Mouse (Mus musculus): Measurements from ENCODE around the gene Itga3. TPM values are rescaled to one million over a fixed set of nuclear protein-coding genes. Genes with fewer than 3 reads are reported as not detected.

Gene Itga3
- polyA plus RNA-seq, 1 experiment from 2014 or later = 26.1 TPM

GRCm38 (mm10) chr11:95119990-95120632 is 43.5 kb upstream of the Itga3 start, which contains the start of gene Dlx3:
Dlx3 (plus strand) TSS chr11:95120119.
- peak; percentile 48 for DNase-seq (ENCODE audit: low spot score)
- H3K36me3 ChIP-seq (ENCODE audit: insufficient read depth, low read length) = no peaks in the 10 kb centered on the region
- no peak for ATAC-seq (replicated peaks; ENCODE audit: low FRiP score, low read depth)
- peak within 1 kb of the TSS; percentile 34 for H3K4me3 ChIP-seq (replicated peaks; ENCODE audit: low read depth, low read length)
- H3K27me3 ChIP-seq (ENCODE audit: insufficient read depth, low read length) = peaks cover 49% of the 10 kb centered on the region
- H3K4me2 ChIP-seq (ENCODE audit: low read length) = peak within 1 kb of the TSS; percentile 65
- WGBS = 1% methylated on average over 55 of the region's 55 CpGs
- H3K4me1 ChIP-seq (replicated peaks; ENCODE audit: insufficient read depth, low read length) = peaks cover 12% of the 10 kb centered on the region; the same call in 1 of the 2 replicates
- no peak for TF ChIP-seq CTCF (IDR thresholded peaks at IDR 0.05; ENCODE audit: low read depth)
- no peak within 1 kb of the TSS for H3K27ac ChIP-seq
- H3K9me3 ChIP-seq (replicated peaks; ENCODE audit: low read length) = no peaks in the 10 kb centered on the region
- no peak within 1 kb of the TSS for H3K9ac ChIP-seq (ENCODE audit: low read depth, low read length)

DNA sequence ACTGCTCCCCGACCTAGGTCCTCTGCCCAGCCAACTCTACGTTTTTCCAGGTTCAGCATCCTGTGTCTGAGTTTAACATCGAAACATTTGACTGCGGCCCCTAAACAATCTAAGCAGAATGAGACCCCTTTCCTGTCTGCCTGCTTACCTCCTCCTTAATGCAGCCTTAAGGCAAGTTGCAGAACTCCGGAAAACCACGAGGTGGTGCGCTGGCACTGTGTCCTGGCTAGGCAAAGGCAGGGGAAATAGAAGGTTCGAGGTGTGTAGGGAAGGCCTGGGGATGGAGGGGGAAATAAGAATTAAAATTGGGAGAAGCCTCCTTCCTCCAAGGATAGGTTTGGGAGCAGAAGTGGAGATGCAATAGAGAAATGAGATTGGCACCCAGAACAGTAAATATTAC is 41.9 kb upstream of the Itga3 start:
- peak; percentile 85 for DNase-seq (ENCODE audit: low spot score)
- Histone ChIP-seq H3K4me2 (ENCODE audit: low read length) (no peak overlapping the region), H3K4me3 (replicated peaks; ENCODE audit: low read depth, low read length) (no peak overlapping the region), H3K27ac (no peak overlapping the region), H3K9me3 (replicated peaks; ENCODE audit: low read length) (no peaks in the 10 kb centered on the region), H3K27me3 (ENCODE audit: insufficient read depth, low read length) (peaks cover 41% of the 10 kb centered on the region), H3K9ac (ENCODE audit: low read depth, low read length) (no peak overlapping the region), H3K36me3 (ENCODE audit: insufficient read depth, low read length) (no peaks in the 10 kb centered on the region), H3K4me1 (replicated peaks; ENCODE audit: insufficient read depth, low read length) (peaks cover 12% of the 10 kb centered on the region; the same call in 1 of the 2 replicates)
- WGBS = 3% methylated on average over 8 of the region's 8 CpGs
- no peak for ATAC-seq (replicated peaks; ENCODE audit: low FRiP score, low read depth)
- TF ChIP-seq CTCF (IDR thresholded peaks at IDR 0.05; ENCODE audit: low read depth) = peak; percentile 96

- 2% methylated on average over 6 of the region's 6 CpGs for WGBS
- no peak overlapping the region for H3K4me3 ChIP-seq (replicated peaks; ENCODE audit: low read depth, low read length)
- H3K36me3 ChIP-seq (ENCODE audit: insufficient read depth, low read length) = no peaks in the 10 kb centered on the region
- DNase-seq (ENCODE audit: low spot score) (peak; percentile 96), ATAC-seq (replicated peaks; ENCODE audit: low FRiP score, low read depth) (peak; percentile 77)
- peak; percentile 100 for TF ChIP-seq CTCF (IDR thresholded peaks at IDR 0.05; ENCODE audit: low read depth)
- no peak overlapping the region for H3K4me2 ChIP-seq (ENCODE audit: low read length)
- no peak overlapping the region for H3K27ac ChIP-seq
- H3K9ac ChIP-seq (ENCODE audit: low read depth, low read length) = no peak overlapping the region
- H3K9me3 ChIP-seq (replicated peaks; ENCODE audit: low read length) = no peaks in the 10 kb centered on the region
- H3K27me3 ChIP-seq (ENCODE audit: insufficient read depth, low read length) = peaks cover 26% of the 10 kb centered on the region
- peaks cover 12% of the 10 kb centered on the region; the same call in 1 of the 2 replicates for H3K4me1 ChIP-seq (replicated peaks; ENCODE audit: insufficient read depth, low read length)
These were observed 40.4 kb upstream of the Itga3 start for GRCm38 (mm10) chr11:95117030-95117429.

- WGBS = 74% methylated on average over 7 of the region's 7 CpGs
- no peak for TF ChIP-seq CTCF (IDR thresholded peaks at IDR 0.05; ENCODE audit: low read depth)
- no peak overlapping the region for H3K27ac ChIP-seq
- H3K27me3 ChIP-seq (ENCODE audit: insufficient read depth, low read length) = no peaks in the 10 kb centered on the region
- no peak for DNase-seq (ENCODE audit: low spot score)
- no peak overlapping the region for H3K4me3 ChIP-seq (replicated peaks; ENCODE audit: low read depth, low read length)
- no peaks in the 10 kb centered on the region for H3K9me3 ChIP-seq (replicated peaks; ENCODE audit: low read length)
- no peaks in the 10 kb centered on the region for H3K36me3 ChIP-seq (ENCODE audit: insufficient read depth, low read length)
- no peak for ATAC-seq (replicated peaks; ENCODE audit: low FRiP score, low read depth)
- H3K9ac ChIP-seq (ENCODE audit: low read depth, low read length) = no peak overlapping the region
- no peak overlapping the region for H3K4me2 ChIP-seq (ENCODE audit: low read length)
- H3K4me1 ChIP-seq (replicated peaks; ENCODE audit: insufficient read depth, low read length) = peaks cover 9% of the 10 kb centered on the region
These were observed 33.5 kb upstream of the Itga3 start for GRCm38 (mm10) chr11:95110081-95110480.

DNA sequence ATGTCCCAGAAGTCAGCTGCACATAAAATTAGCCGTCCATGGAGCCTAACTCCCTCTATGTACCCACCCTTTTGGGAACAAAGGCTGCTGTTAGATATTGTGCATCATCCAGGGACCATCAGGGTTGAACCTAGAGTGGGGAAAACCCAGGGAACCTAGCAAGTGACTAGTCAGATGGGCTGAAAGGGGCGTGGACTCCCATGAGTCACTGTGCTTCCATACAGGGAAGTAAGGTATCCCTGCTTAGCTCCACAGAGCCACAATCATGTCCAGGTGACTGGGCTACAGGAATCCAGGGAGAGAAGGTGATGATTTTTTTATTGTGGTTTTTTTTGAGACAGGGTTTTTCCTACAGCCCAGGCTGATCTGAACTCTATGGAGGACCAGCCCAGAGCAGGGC is 32.4 kb upstream of the Itga3 start:
- H3K27me3 ChIP-seq (ENCODE audit: insufficient read depth, low read length) = no peaks in the 10 kb centered on the region
- TF ChIP-seq CTCF (IDR thresholded peaks at IDR 0.05; ENCODE audit: low read depth) = no peak
- no peaks in the 10 kb centered on the region for H3K9me3 ChIP-seq (replicated peaks; ENCODE audit: low read length)
- no peaks in the 10 kb centered on the region for H3K36me3 ChIP-seq (ENCODE audit: insufficient read depth, low read length)
- no peak overlapping the region for H3K4me2 ChIP-seq (ENCODE audit: low read length)
- peaks cover 13% of the 10 kb centered on the region for H3K4me1 ChIP-seq (replicated peaks; ENCODE audit: insufficient read depth, low read length)
- no peak overlapping the region for H3K27ac ChIP-seq
- H3K4me3 ChIP-seq (replicated peaks; ENCODE audit: low read depth, low read length) = no peak overlapping the region
- ATAC-seq (replicated peaks; ENCODE audit: low FRiP score, low read depth) (no peak), DNase-seq (ENCODE audit: low spot score) (no peak)
- WGBS = 72% methylated on average over 2 of the region's 2 CpGs
- no peak overlapping the region for H3K9ac ChIP-seq (ENCODE audit: low read depth, low read length)

DNA sequence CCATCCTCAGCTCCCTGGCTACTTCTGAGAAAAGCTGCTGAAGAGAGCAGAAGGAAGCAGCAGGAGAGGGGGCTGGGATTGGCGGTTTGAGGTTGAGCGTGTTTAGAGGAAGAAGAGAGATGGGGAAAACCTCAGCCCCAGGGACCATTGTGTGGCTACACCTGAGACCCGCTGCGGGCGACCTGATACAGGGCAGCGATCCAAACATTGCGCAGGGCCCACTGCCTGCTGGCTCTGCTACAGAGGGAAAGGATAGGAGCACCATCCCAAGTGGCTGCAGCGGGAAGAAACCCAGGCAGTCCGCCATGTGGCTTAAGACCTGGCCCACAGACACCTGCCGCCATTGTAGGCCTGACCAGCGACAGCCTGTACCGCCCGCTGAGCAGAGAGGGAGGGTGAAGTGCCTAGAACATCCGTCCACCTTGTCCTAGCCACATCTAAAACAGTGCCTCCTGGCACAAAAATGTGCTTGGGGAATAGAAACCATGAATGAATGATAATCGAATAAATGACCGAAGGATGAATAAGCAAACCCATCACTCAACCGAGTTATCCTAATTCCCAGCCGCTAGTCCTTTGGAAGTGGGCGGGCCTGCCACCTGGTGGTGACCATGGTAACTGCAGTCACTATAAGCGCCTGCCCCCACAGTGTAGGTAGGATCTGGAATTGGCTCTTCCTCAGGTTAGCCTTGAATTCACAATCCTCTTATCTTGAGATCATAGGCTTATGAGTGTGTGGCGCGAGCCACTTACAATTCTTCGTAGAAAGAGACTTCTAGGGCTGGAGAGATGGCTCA is 30.0 kb upstream of the Itga3 start:
- Histone ChIP-seq H3K9me3 (replicated peaks; ENCODE audit: low read length) (no peaks in the 10 kb centered on the region), H3K27me3 (ENCODE audit: insufficient read depth, low read length) (no peaks in the 10 kb centered on the region), H3K4me2 (ENCODE audit: low read length) (no peak overlapping the region), H3K4me1 (replicated peaks; ENCODE audit: insufficient read depth, low read length) (peaks cover 15% of the 10 kb centered on the region), H3K4me3 (replicated peaks; ENCODE audit: low read depth, low read length) (no peak overlapping the region), H3K9ac (ENCODE audit: low read depth, low read length) (no peak overlapping the region), H3K27ac (no peak overlapping the region), H3K36me3 (ENCODE audit: insufficient read depth, low read length) (no peaks in the 10 kb centered on the region)
- TF ChIP-seq CTCF (IDR thresholded peaks at IDR 0.05; ENCODE audit: low read depth) = peak; percentile 99
- DNase-seq (ENCODE audit: low spot score) = peak; percentile 85
- ATAC-seq (replicated peaks; ENCODE audit: low FRiP score, low read depth) = peak; percentile 35; the same call in 1 of the 2 replicates
- WGBS = 41% methylated on average over 23 of the region's 23 CpGs
